Mouse (Mus musculus): Measurements from ENCODE around the gene Olfr116.

The Olfr116 gene

GRCm38 (mm10) chr17:37627009-37627408 is at the start of gene Olfr116, which contains the start of gene Olfr115:
Gene Olfr116, minus strand, starts transcription at chr17:37627199.
Gene Olfr115, minus strand, starts transcription at chr17:37627109.
- DNase-seq, result no peak

- no peak for DNase-seq
These were observed 39.7 kb upstream of the Olfr116 start, which contains the start of gene Olfr118 for GRCm38 (mm10) chr17:37666688-37667087. Gene Olfr118, plus strand, starts transcription at chr17:37666988.

- no peak for DNase-seq
These were observed 36.7 kb upstream of the Olfr116 start, which contains the start of gene Olfr117 for GRCm38 (mm10) chr17:37663682-37664081. Gene Olfr117, minus strand, starts transcription at chr17:37663782.

- no peak for DNase-seq
These were observed 34.4 kb downstream of the Olfr116 start, which contains the start of gene Olfr114 for GRCm38 (mm10) chr17:37592643-37593042. Gene Olfr114, minus strand, starts transcription at chr17:37592743.

GRCm38 (mm10) chr17:37577563-37577962 is 49.4 kb downstream of the Olfr116 start, which contains the start of gene Olfr113:
Gene Olfr113, minus strand, starts transcription at chr17:37577663.
- no peak for DNase-seq
